Mouse (Mus musculus) R1 (cell line): ENCODE measurements around the gene Nrros.
"Not testable (repeated sequence)": the region's sequence is repeated elsewhere in the genome, so short reads cannot be mapped to it uniquely, and the experiment has no call there.

ENCODE experiments used
- DNase-seq: peaks from one replicate; pipeline ENCODE4 v3.0.0-alpha.2; 2018; ENCODE audit warnings: low read depth, low spot score

The Nrros gene

DNA sequence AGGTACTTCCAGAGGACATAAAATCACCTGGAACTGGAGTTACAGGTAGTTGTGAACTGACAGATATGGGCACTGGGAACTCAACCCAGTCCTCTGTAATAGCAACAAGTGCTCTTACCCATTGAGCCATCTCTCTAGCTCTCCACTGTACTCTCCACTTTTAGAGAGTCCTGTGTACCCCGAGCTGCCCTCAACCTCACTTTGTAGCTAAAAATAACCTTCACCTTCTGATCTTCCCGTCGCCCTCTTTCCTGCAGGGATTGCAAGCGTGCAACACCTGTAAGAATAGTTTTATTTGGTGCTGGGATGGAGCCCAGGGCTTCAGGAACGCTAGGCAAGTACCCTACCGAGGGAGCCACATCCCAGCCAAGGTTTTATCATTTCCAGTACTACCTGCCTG lies 49.6 kb downstream of the Nrros start:
- DNase-seq: no peak

DNA sequence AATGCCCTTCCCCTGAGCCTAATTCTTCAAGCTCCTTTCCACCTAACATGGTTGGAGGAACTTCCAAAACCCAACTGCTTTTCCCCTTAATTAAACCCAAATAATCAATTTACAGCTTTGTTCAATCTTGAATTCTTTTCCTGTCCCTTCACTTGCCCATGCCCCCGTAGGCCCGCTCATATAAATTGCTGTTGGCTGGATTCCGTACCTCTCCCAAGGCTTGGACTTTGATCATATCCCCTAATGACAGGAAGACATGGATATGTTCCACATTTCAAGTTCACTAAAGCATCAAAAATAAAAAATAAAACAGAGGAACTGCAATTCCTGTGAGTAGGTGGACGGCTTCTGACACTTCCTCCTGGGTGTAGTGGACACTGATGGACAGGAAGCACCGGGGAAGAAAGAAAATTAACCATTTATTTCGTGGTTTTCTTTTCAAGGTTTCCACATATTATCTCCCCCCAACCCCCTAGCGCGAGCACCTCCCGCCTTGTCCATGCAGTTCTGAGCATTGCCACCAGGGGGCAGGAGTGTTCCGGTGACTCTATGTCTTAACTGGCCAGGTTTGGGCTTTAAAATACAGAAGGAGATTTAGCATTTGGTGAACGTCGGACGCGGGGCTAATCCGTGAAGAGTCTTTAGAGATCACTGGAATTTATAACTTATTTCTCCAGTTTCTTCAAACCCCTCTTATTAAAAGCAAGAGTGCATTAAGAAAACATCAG lies 50.3 kb downstream of the Nrros start:
- peak; percentile 80 for DNase-seq

DNA sequence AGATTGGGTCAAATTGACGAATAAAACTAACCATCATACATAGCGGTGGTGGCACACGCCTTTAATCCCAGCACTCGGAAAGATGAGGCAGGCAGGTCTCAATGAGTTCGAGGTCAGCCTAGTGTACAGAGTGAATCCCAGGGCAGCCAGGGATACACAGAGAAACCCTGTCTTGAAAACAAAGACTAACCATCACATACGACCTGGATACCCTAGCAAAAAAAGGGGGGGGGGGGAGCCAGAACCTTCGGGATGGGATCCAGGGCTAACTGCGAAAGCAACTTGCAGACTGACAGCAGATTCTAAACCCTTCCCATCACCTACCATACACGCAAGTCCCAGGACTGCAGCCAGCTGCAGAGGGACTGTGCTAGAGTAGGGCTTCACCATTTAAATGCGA lies 51.0 kb downstream of the Nrros start:
- peak; percentile 39 for DNase-seq

GRCm38 (mm10) chr16:32113541-32114218 lies 51.7 kb downstream of the Nrros start:
- peak; percentile 78 for DNase-seq

DNA sequence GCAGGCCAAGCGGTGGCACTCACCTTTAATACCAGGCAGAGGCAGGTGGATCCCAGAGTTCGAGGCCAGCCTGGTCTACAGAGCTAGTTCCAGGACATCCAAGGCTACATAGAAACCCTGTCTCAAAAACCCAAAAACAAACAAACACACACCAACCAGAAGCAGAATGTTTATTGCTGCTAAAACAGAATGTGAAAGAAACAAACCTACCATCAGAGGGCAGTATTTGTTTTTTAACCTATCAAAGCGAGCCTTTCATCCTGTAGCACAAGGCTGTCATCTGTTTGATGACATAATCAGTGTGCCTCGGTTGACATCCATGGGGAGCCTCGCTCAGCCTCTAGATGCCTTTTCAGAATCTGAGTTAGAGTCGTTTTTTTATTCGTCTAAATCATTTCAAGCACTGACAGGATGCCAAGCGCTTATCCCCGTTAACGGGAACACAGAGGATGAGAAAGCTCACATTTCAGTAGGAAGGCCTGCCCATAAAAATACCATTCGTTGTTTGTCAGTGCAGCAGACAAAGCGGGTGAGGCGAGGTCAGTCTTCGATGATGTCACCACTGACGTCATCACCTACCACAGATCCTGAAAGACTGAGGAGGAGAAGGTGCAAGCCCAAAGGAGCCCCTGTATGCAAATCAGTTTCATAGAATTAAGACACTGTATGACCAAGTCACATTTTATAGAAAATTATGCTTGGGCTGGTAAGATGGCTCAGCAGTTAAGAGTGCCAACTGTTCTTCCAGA lies 54.3 kb downstream of the Nrros start:
- peak; percentile 63 for DNase-seq

- DNase-seq: no peak
Measured at GRCm38 (mm10) chr16:32108578-32108977, 56.8 kb downstream of the Nrros start.

- no peak for DNase-seq
Measured at GRCm38 (mm10) chr16:32108170-32108569, 57.2 kb downstream of the Nrros start.

GRCm38 (mm10) chr16:32107342-32108045 lies 57.9 kb downstream of the Nrros start:
- DNase-seq: no peak

DNA sequence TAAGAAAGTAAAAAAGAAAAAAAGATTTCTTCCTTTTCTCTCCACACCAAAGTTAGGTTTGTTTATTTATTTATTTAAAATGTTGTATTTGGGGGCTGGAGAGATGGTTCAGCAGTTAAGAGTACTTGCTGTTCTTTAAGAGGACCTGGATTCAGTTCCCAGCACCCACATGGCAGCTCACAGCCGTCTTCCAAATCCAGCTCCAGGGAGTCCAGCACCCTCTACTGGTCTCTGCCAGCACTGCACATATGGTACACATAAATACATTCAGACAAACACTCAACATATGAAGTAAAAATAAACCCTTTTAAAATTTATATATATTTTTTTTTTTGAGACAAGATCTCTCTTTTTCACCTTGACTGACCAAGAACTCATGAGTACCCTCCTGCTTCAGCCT lies 59.7 kb downstream of the Nrros start:
- peak; percentile 67 for DNase-seq

DNA sequence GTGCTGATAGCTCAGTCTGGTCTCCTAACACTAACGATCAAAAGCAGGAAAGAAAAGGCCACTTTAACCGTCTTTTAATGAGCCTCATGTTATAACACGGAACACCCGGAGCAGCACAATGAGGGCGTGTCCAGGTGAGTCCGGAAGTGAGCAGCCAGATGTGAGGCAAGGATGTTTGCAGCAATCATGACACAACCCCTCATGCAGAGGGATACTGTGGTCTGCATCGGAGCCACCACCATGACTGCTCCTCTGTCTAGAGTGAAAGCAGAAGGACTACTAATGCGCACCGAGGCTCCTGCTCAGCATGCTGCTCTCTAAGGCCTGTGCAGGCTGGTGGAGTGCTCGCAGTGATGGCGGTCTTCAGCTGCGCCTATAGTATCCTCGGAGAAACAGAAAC lies 63.1 kb downstream of the Nrros start:
- DNase-seq: no peak

DNA sequence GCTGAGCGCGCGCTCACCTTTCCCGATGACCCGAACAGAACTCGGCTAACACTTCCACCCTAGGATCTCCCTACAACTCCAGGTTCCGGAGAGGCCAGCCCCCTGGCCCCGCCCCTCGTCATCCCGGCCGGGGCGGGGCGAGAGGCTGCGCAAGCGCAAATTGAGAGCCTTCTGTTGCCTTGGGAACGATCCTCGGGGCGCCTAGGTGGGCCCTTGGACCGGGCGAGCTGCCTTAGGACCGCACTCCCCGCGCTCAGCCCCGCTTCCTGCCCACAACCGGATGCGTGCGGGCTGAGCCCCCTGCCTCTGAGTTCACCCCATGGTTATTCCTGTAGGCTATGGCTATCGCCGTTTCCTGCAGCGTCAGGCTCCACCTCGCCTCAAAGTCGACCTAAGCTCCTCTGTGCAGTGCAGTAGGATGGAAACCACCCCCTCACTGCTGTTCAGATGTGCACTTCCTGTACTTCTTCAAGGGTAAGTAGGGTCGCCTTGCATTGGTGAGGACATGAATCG lies 65.7 kb downstream of the Nrros start, which contains the start of the genes Pigx and Cep19:
Pigx (minus strand) TSS at position 103 of the 513 bp plus-strand sequence.
Cep19 (plus strand) TSS at position 163 of the 513 bp plus-strand sequence.
- DNase-seq: peak; percentile 96

DNA sequence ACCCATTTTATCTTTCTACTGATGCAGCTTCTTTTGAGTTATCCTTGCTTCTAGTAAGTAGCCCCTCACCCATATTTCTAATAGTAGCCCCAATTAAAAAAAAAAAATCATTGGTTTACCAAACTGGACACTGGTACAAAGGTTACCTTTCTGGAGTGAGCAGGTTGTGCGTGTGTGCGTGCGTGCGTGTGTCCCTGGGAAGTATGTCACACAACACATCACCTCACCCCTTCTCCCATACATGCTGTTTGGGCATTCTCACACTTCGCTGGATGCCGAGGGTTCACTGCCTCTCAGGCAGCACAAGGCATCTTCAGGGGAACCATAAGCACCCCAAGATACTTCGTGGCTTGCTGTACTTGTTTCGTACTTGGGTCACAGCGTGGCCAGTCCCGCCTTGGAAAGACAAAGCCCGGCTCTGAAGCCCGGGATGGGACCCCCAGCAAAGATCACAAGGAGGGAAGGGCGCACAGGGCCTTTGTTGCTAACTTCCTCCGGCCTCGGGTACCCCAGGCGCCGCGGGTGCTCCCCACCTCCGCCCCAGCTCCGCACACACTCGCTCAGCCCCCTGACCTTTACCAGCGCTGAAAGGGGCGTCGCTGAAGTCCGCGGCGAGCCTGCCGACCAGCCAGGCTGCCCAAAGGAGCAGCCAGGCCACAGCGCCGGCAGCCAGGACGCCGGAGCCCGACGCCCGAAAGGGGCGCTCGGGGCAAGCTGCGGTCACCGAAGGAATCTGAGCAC lies 66.3 kb downstream of the Nrros start:
- DNase-seq: no peak

GRCm38 (mm10) chr16:32097757-32098156 lies 67.6 kb downstream of the Nrros start:
- DNase-seq: not testable (repeated sequence)
